Mouse (Mus musculus) bone marrow macrophage, adult 2 months (primary cell): ENCODE results near the gene Ptprg.

ENCODE experiments used
- CTCF ChIP-seq: IDR thresholded peaks from 2 replicates; pipeline ENCODE4 v1.5.1; 2012; ENCODE audit warnings: low read depth, mild to moderate bottlenecking, low read length, moderate library complexity
- POLR2A ChIP-seq: IDR thresholded peaks from 2 replicates; pipeline ENCODE4 v1.6.1; 2012; ENCODE audit warnings: mild to moderate bottlenecking, low read depth, low read length, borderline replicate concordance

DNA sequence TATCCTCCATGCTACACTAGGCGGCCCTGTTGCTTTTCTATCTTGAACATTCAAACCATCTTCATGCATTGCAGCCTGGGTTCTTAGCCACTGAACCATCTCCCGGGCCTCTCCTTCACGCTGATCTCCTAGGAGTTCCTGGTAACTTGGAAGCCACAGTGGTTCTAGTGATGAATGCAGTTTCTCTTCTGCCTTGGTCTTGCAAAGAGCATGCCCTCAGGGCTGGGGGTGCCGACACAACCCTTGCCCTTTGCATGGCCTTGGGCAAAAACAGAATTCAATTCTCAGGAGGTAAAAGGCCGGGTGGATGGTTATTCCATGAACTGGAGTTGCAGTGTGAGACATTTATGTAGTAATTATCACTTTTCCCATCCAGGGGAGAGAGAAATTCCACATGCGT, 67.0 kb downstream of the Ptprg start:
- TF ChIP-seq CTCF (no peak), POLR2A (no peak)
